In the genomic region with DNA sequence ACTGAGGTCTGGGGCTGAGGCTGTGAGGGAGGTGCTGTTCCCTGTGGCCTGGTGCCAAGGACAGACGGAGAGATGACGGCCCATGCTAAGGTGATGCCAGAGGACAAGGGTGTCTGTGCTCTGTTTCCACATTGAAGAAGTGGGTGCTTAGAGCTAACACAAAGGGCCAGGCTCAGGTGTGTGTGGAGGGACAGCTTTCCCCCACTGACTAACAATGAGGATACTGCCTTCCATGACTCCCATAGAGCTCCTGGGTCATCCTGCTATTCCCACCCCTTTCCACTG, we compare ENCODE assay signal across 17 mouse cellular contexts.
A peak's percentile ranks its signal among the peaks of the same experiment; 100 is the strongest.
DNase-seq lines count a peak whose midpoint lies in the region; ATAC-seq and TF ChIP-seq lines count a peak whose summit lies in the region.
"Had no signal": no experiment of that assay in that cellular context is flagged by ENCODE, and none has a peak within 500 bp of the region (broad histone marks: within the 10 kb centered on the region; RNA-seq: fewer than 3 reads in every experiment).

No protein-coding gene starts in this region.

- H3K4me3 ChIP-seq in hindbrain, embryonic 13.5 days: no peak overlapping the region
- no peak overlapping the region for H3K4me3 ChIP-seq in hindbrain, embryonic 16.5 days (ENCODE audit: low read length)
- no peak overlapping the region for H3K4me3 ChIP-seq in midbrain, embryonic 12.5 days
- H3K4me3 ChIP-seq in midbrain, postnatal 0 days (ENCODE audit: low read depth, low read length): no peak overlapping the region
- H3K4me3 ChIP-seq: erythroblast, embryonic 14.5 days; gastrocnemius, adult 2 months; megakaryocyte, embryonic 14.5 days; stomach, embryonic 15.5 days had no signal

- no peaks in the 10 kb centered on the region for H3K9me3 ChIP-seq in hindbrain, embryonic 13.5 days
- H3K9me3 ChIP-seq in hindbrain, embryonic 16.5 days (ENCODE audit: control insufficient read depth, low read length): no peaks in the 10 kb centered on the region
- H3K9me3 ChIP-seq in midbrain, embryonic 12.5 days: no peaks in the 10 kb centered on the region
- no peaks in the 10 kb centered on the region for H3K9me3 ChIP-seq in midbrain, postnatal 0 days (ENCODE audit: low read length)
- H3K9me3 ChIP-seq: megakaryocyte, embryonic 14.5 days; stomach, embryonic 15.5 days had no signal

- peak; percentile 11 for DNase-seq in adrenal gland, postnatal 25 days
- no peak for DNase-seq in adrenal gland, adult 2 months
- no peak for DNase-seq in midbrain, postnatal 0 days (ENCODE audit: low spot score)
- DNase-seq: cerebellum, adult 11-12 months; gastrocnemius, adult 2 months; heart, adult 18-20 months; layer of hippocampus, adult 9-11 months; lung, postnatal 10 days; right cerebral cortex, postnatal 14 days had no signal

- H3K27me3 ChIP-seq in hindbrain, embryonic 13.5 days: peaks cover 3% of the 10 kb centered on the region; the same call in 1 of the 2 replicates
- 0 out of 2 replicates have a peak, but pooled peaks cover 3% of the 10 kb centered on the region for H3K27me3 ChIP-seq in hindbrain, embryonic 16.5 days (replicated peaks; ENCODE audit: control insufficient read depth, insufficient read depth, low read length)
- peaks cover 8% of the 10 kb centered on the region for H3K27me3 ChIP-seq in midbrain, embryonic 12.5 days
- H3K27me3 ChIP-seq in midbrain, postnatal 0 days (ENCODE audit: insufficient read depth, low read length): no peaks in the 10 kb centered on the region
- H3K27me3 ChIP-seq: megakaryocyte, embryonic 14.5 days; stomach, embryonic 15.5 days had no signal

- TF ChIP-seq CTCF in midbrain, postnatal 0 days (IDR thresholded peaks at IDR 0.05): no peak

- ATAC-seq in hindbrain, embryonic 13.5 days (ENCODE audit: low FRiP score): 0 out of 2 replicates have a peak, but pooled peaks have one; percentile 8
- no peak for ATAC-seq in hindbrain, embryonic 16.5 days
- ATAC-seq in midbrain, embryonic 12.5 days (ENCODE audit: low FRiP score, low read depth): 0 out of 2 replicates have a peak, but pooled peaks have one; percentile 19
- ATAC-seq in midbrain, postnatal 0 days (ENCODE audit: low FRiP score): no peak
- 0 out of 2 replicates have a peak, but pooled peaks have one; percentile 40 for ATAC-seq in monocyte, adult 5-6 weeks (replicated peaks; ENCODE audit: insufficient number of reproducible peaks, low FRiP score, low TSS enrichment, poor library complexity, severe bottlenecking)
- no peak for ATAC-seq in megakaryocyte, adult 5-6 weeks (ENCODE audit: poor library complexity, severe bottlenecking)

- H3K27ac ChIP-seq in hindbrain, embryonic 13.5 days: no peak overlapping the region
- no peak overlapping the region for H3K27ac ChIP-seq in hindbrain, embryonic 16.5 days (ENCODE audit: low read depth, low read length)
- peak overlapping the region; percentile 35; the same call in 1 of the 2 replicates for H3K27ac ChIP-seq in midbrain, embryonic 12.5 days (replicated peaks)
- H3K27ac ChIP-seq in midbrain, postnatal 0 days (ENCODE audit: low read depth, low read length): no peak overlapping the region
- H3K27ac ChIP-seq: gastrocnemius, adult 2 months; stomach, embryonic 15.5 days had no signal

- no peak overlapping the region for H3K4me2 ChIP-seq in hindbrain, embryonic 13.5 days
- no peak overlapping the region for H3K4me2 ChIP-seq in hindbrain, embryonic 16.5 days (ENCODE audit: low read length)
- no peak overlapping the region for H3K4me2 ChIP-seq in midbrain, embryonic 12.5 days (replicated peaks)
- H3K4me2 ChIP-seq in midbrain, postnatal 0 days (ENCODE audit: low read depth, low read length, poor library complexity, severe bottlenecking): no peak overlapping the region
- H3K4me2 ChIP-seq: stomach, embryonic 15.5 days had no signal

- 83% methylated on average over 2 of the region's 2 CpGs for WGBS in hindbrain, embryonic 13.5 days
- WGBS in hindbrain, embryonic 16.5 days: 54% methylated on average over 2 of the region's 2 CpGs
- 88% methylated on average over 2 of the region's 2 CpGs for WGBS in midbrain, embryonic 12.5 days
- 61% methylated on average over 2 of the region's 2 CpGs for WGBS in midbrain, postnatal 0 days

- no peak overlapping the region for H3K9ac ChIP-seq in hindbrain, embryonic 13.5 days
- no peak overlapping the region for H3K9ac ChIP-seq in hindbrain, embryonic 16.5 days (ENCODE audit: low read depth, low read length)
- H3K9ac ChIP-seq in midbrain, embryonic 12.5 days (replicated peaks): no peak overlapping the region
- H3K9ac ChIP-seq in midbrain, postnatal 0 days (replicated peaks; ENCODE audit: low read length, poor library complexity, severe bottlenecking): no peak overlapping the region
- H3K9ac ChIP-seq: stomach, embryonic 15.5 days had no signal

- H3K36me3 ChIP-seq in hindbrain, embryonic 13.5 days: no peaks in the 10 kb centered on the region
- H3K36me3 ChIP-seq in hindbrain, embryonic 16.5 days (ENCODE audit: control insufficient read depth, insufficient read depth, low read length): no peaks in the 10 kb centered on the region
- no peaks in the 10 kb centered on the region for H3K36me3 ChIP-seq in midbrain, embryonic 12.5 days
- H3K36me3 ChIP-seq in midbrain, postnatal 0 days (ENCODE audit: insufficient read depth, low read length): no peaks in the 10 kb centered on the region
- H3K36me3 ChIP-seq: stomach, embryonic 15.5 days had no signal

- H3K4me1 ChIP-seq in hindbrain, embryonic 13.5 days (replicated peaks): peaks cover 19% of the 10 kb centered on the region
- peaks cover 5% of the 10 kb centered on the region for H3K4me1 ChIP-seq in hindbrain, embryonic 16.5 days (ENCODE audit: control insufficient read depth, insufficient read depth, low read depth, low read length)
- peaks cover 14% of the 10 kb centered on the region for H3K4me1 ChIP-seq in midbrain, embryonic 12.5 days
- no peaks in the 10 kb centered on the region for H3K4me1 ChIP-seq in midbrain, postnatal 0 days (ENCODE audit: insufficient read depth, low read length)
- H3K4me1 ChIP-seq: megakaryocyte, embryonic 14.5 days; stomach, embryonic 15.5 days had no signal

Comparison
In these comparisons a context has a peak if more than half of its experiments do, and no peak if none do; other contexts are left out.
1. ATAC-seq: peak in hindbrain, embryonic 13.5 days (single experiment), midbrain, embryonic 12.5 days (single experiment) and monocyte, adult 5-6 weeks (single experiment); none in hindbrain, embryonic 16.5 days (single experiment), midbrain, postnatal 0 days (single experiment) and megakaryocyte, adult 5-6 weeks (single experiment).